Mouse (Mus musculus) midbrain, postnatal 0 days (tissue): ENCODE results near the gene Lpgat1. TPM values are rescaled to one million over a fixed set of nuclear protein-coding genes. Genes with fewer than 3 reads are reported as not detected.

Source experiments
- ATAC-seq: fragments of 200-750 bp; cut with Nextera tagmentation; 2 replicates; pipeline ENCODE4 v1.8.0; 2017; ENCODE audit warnings: moderate number of reproducible peaks, mild to moderate bottlenecking, moderate TSS enrichment, moderate library complexity; ENCODE audit not compliant: low FRiP score
- DNase-seq: peaks from one replicate; pipeline ENCODE4 v3.0.0-alpha.2; 2015; ENCODE audit warnings: low spot score
- H3K27ac ChIP-seq: fragments of 300-500 bp; sonication (generic); 2 replicates; pipeline ENCODE4 v1.5.1; 2014; ENCODE audit warnings: low read depth, mild to moderate bottlenecking, low read length, mixed read lengths
- H3K27me3 ChIP-seq: fragments of 300-500 bp; sonication (generic); 2 replicates; pipeline ENCODE4 v1.6.1; 2014; ENCODE audit warnings: low read length, control low read depth, mixed read lengths; ENCODE audit not compliant: insufficient read depth
- H3K36me3 ChIP-seq: fragments of 300-500 bp; sonication (generic); 2 replicates; pipeline ENCODE4 v1.6.1; 2014; ENCODE audit warnings: low read length, control low read depth, mixed read lengths; ENCODE audit not compliant: insufficient read depth
- H3K4me1 ChIP-seq: fragments of 300-500 bp; sonication (generic); 2 replicates; pipeline ENCODE4 v1.6.1; 2014; ENCODE audit warnings: mild to moderate bottlenecking, control low read depth, antibody characterized with exemption, low read length, mixed read lengths; ENCODE audit not compliant: insufficient read depth
- H3K4me2 ChIP-seq: fragments of 300-500 bp; sonication (generic); 2 replicates; pipeline ENCODE4 v1.6.1; 2014; ENCODE audit warnings: low read depth, mild to moderate bottlenecking, low read length, mixed read lengths; ENCODE audit not compliant: poor library complexity, severe bottlenecking
- H3K4me3 ChIP-seq: fragments of 300-500 bp; sonication (generic); 2 replicates; pipeline ENCODE4 v1.5.1; 2014; ENCODE audit warnings: low read depth, mild to moderate bottlenecking, low read length, moderate library complexity
- H3K9ac ChIP-seq: fragments of 300-500 bp; sonication (generic); replicated peaks from 2 replicates; pipeline ENCODE4 v1.6.1; 2014; ENCODE audit warnings: mild to moderate bottlenecking, low read length, moderate library complexity, mixed read lengths; ENCODE audit not compliant: poor library complexity, severe bottlenecking
- H3K9me3 ChIP-seq: fragments of 300-500 bp; sonication (generic); 2 replicates; pipeline ENCODE4 v1.6.1; 2016; ENCODE audit warnings: low read length, control low read depth
- CTCF ChIP-seq: IDR thresholded peaks from 2 replicates; pipeline ENCODE4 v1.5.1; 2016; ENCODE audit warnings: antibody characterized with exemption, mild to moderate bottlenecking
- WGBS: fragments of 180-500 bp; shearing (Covaris S2); extraction: QIAGEN DNeasy Blood & Tissue Kit; methylation state at CpG from one replicate; pipeline ENCODE4 v1.1.7; 2014; 5-methylcytosine and 5-hydroxymethylcytosine counted together
- polyA plus RNA-seq: library from polyadenylated mRNA; unstranded; fragments of >200 nt; fragmentation: Nextera tagmentation; extraction: Ambion mirVana; gene quantifications from 2 replicates; pipeline ENCODE4 v1.2.1, GENCODE M21; 2015
- total RNA-seq: library from RNA; depleted of rRNA; stranded (reverse); fragments of >200 nt; gene quantifications from 2 replicates; pipeline ENCODE4 v1.2.3, GENCODE M21; 2014

The Lpgat1 gene
- total and polyA plus RNA-seq, 2 experiments from 2014 or later: 53.0 to 56.2 TPM

DNA sequence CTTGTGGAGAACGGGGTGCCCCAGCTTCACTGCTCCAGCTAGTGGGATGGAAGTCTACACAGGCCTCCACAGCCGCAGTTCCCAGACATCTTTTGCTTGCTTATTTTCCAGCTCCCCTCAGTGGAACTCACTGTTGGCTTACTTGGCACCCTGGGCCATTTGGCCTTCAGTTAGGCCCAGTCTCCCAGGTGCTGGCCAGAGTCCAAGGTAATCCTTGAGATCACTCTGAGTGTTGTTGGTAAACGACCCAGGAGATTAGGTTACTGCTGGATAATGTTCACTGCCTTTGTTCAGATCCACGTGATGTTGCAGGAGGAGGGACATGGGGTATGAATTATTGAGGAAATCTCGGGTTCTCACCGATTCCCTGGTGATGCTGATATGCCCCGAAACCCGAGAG lies 75.4 kb downstream of the Lpgat1 start:
- no peak overlapping the region for H3K9ac ChIP-seq
- no peaks in the 10 kb centered on the region for H3K36me3 ChIP-seq
- no peak overlapping the region for H3K4me2 ChIP-seq
- H3K27me3 ChIP-seq: no peaks in the 10 kb centered on the region
- H3K9me3 ChIP-seq: no peaks in the 10 kb centered on the region
- no peak for TF ChIP-seq CTCF
- DNase-seq: peak; percentile 13
- 79% methylated on average over 8 of the region's 8 CpGs for WGBS
- ATAC-seq: no peak
- H3K4me1 ChIP-seq: no peaks in the 10 kb centered on the region
- H3K27ac ChIP-seq: no peak overlapping the region
- no peak overlapping the region for H3K4me3 ChIP-seq

GRCm38 (mm10) chr1:191793888-191794532 lies 76.4 kb downstream of the Lpgat1 start:
- Histone ChIP-seq H3K36me3 (no peaks in the 10 kb centered on the region), H3K9ac (no peak overlapping the region), H3K4me1 (no peaks in the 10 kb centered on the region), H3K27me3 (no peaks in the 10 kb centered on the region), H3K9me3 (no peaks in the 10 kb centered on the region), H3K4me3 (no peak overlapping the region), H3K27ac (no peak overlapping the region), H3K4me2 (no peak overlapping the region)
- 83% methylated on average over 7 of the region's 7 CpGs for WGBS
- ATAC-seq: no peak
- DNase-seq: no peak
- TF ChIP-seq CTCF: no peak

DNA sequence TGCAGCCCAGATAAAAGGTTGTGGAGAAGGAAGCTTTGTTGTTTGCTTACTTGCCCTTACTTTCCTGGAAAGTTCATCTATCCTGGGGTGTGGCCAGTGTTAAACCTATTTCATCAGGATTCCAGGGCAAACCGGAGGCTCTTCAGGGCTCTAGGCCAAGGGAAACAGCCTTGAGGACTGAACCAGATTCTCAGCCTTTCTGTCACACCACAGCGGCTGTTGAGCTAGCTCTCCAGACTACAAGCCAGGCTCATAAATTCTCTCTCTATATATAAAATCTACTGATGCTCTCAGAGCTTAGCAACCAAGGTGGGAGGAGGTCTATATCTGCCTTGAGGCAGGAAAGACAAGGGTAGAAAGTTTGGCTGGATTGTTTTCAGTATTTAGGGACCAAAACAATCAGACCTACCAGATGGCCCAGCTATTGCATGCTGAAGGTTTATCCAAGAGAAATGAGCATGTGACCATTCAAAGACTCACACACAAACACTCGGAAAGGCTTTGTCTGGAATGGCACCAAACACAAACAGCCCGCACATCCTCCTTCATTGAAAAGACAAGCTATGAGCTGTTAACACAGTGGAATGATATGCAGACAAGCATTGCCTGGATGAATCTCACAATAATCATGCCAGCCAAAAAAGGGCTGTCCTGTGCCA lies 78.7 kb downstream of the Lpgat1 start:
- Histone ChIP-seq H3K4me2 (no peak overlapping the region), H3K27me3 (no peaks in the 10 kb centered on the region), H3K9ac (no peak overlapping the region), H3K27ac (no peak overlapping the region), H3K4me1 (no peaks in the 10 kb centered on the region), H3K4me3 (no peak overlapping the region), H3K36me3 (no peaks in the 10 kb centered on the region), H3K9me3 (no peaks in the 10 kb centered on the region)
- 82% methylated on average over 4 of the region's 4 CpGs for WGBS
- ATAC-seq (no peak), DNase-seq (no peak)
- no peak for TF ChIP-seq CTCF

DNA sequence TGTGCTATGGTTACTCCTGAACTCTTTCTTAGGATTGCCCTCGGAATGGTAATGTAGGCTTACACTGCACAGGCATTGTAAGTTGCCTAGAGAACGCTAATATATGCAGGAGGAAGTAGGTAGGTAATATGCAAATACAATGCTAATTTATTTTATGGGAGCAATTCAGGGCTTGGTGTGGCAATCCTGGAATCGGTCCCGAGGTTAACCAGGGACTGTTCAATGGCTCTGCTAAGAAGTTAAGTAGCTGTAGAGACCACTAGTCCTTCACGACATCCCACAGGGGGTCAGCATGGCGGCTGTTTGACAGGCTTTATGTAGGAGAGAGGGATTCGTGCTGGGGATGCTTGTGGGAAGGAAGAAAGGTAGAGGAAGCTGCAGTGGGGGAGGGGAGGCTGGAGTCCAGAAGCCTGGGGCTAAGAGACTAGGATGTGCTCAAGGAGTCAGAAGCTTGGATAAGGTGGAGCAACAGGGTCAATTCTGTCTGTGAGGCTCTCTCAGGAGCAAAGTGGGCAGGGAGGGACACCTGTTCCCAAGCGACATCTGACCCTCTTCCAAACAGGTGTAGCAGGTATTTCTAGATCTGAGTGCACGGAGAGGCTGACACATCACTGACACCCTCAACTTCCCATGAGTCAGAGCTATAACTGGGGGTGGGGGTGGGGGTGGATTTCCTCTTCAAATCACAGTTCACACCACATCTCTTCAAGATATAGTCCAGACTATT lies 84.6 kb downstream of the Lpgat1 start:
- WGBS: 66% methylated on average over 9 of the region's 9 CpGs
- no peaks in the 10 kb centered on the region for H3K9me3 ChIP-seq
- H3K4me1 ChIP-seq: no peaks in the 10 kb centered on the region
- no peaks in the 10 kb centered on the region for H3K36me3 ChIP-seq
- no peaks in the 10 kb centered on the region for H3K27me3 ChIP-seq
- no peak for TF ChIP-seq CTCF
- H3K4me3 ChIP-seq: no peak overlapping the region
- ATAC-seq: no peak
- no peak overlapping the region for H3K9ac ChIP-seq
- DNase-seq: no peak
- H3K27ac ChIP-seq: no peak overlapping the region
- no peak overlapping the region for H3K4me2 ChIP-seq

DNA sequence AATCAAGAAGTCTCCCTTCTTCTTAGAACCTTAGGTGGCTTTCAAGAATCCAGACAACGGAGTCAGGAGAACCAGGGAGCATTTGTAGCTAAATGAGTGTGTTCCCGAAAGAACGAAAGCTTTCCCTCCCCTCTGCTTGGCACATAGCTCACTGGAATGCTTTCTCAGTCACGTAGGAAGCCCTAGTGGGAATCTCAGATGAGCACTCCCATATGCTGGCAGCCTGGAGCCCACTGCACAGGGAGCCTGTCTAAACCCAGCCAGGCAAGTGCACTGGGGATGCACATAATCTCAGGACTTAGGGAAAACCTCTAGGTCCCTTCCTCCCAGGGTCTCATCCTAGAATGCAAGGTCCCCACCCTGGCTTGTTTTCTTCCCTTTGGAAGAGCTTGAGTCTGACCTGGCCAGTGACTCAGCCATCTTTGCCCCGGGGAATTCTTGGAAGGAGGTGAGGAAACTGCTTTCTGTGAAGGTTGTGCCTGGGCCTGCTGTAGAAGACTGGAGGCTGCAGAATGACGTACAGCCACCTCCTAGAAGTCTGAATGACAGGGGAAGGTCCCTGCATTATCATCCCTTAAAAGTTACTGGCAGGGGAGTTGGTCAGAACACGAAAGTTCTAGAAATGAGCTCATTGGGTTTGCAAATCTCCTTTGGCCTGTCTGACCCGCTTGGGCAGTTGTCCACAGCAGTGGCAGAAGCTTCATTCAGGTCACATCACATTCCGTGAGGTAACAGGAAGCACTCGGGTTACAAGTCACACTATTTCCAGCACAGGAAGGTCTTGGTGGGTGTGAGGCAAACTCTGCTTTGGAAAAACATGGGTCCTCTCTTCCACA lies 85.4 kb downstream of the Lpgat1 start:
- Histone ChIP-seq H3K27ac (no peak overlapping the region), H3K9me3 (no peaks in the 10 kb centered on the region), H3K4me2 (no peak overlapping the region), H3K4me1 (no peaks in the 10 kb centered on the region), H3K27me3 (no peaks in the 10 kb centered on the region), H3K36me3 (no peaks in the 10 kb centered on the region), H3K4me3 (no peak overlapping the region), H3K9ac (no peak overlapping the region)
- DNase-seq: no peak
- WGBS: 73% methylated on average over 10 of the region's 10 CpGs
- TF ChIP-seq CTCF: no peak
- ATAC-seq: no peak
